Mouse (Mus musculus): ENCODE results near the gene Pcdh7. TPM values are rescaled to one million over a fixed set of nuclear protein-coding genes. Genes with fewer than 3 reads are reported as not detected.

Pcdh7 gene
- polyA plus RNA-seq, 1 experiment from 2014 or later, result 26.4 TPM

- Histone ChIP-seq H3K4me1 (ENCODE audit: control insufficient read depth, insufficient read depth, low read length) (no peaks in the 10 kb centered on the region), H3K27ac (ENCODE audit: low read length) (no peak overlapping the region), H3K4me2 (replicated peaks; ENCODE audit: low read depth, low read length) (no peak overlapping the region), H3K27me3 (ENCODE audit: control insufficient read depth, insufficient read depth, low read length) (no peaks in the 10 kb centered on the region), H3K36me3 (ENCODE audit: control insufficient read depth, insufficient read depth, low read length) (no peaks in the 10 kb centered on the region), H3K9ac (replicated peaks; ENCODE audit: low read depth, low read length) (no peak overlapping the region), H3K9me3 (ENCODE audit: control insufficient read depth, low read depth, low read length) (no peaks in the 10 kb centered on the region), H3K4me3 (ENCODE audit: low read depth, low read length) (no peak overlapping the region)
- ATAC-seq (ENCODE audit: insufficient number of reproducible peaks, insufficient read depth, low FRiP score, low read depth), result no peak
- 77% methylated on average over 2 of the region's 2 CpGs for WGBS
Measured at GRCm38 (mm10) chr5:57774496-57774895, 56.7 kb downstream of the Pcdh7 start.

GRCm38 (mm10) chr5:57778093-57778492 is 60.3 kb downstream of the Pcdh7 start:
- H3K27ac ChIP-seq (ENCODE audit: low read length), result no peak overlapping the region
- no peak overlapping the region for H3K4me2 ChIP-seq (replicated peaks; ENCODE audit: low read depth, low read length)
- no peak for ATAC-seq (ENCODE audit: insufficient number of reproducible peaks, insufficient read depth, low FRiP score, low read depth)
- H3K4me1 ChIP-seq (ENCODE audit: control insufficient read depth, insufficient read depth, low read length), result no peaks in the 10 kb centered on the region
- no peaks in the 10 kb centered on the region for H3K9me3 ChIP-seq (ENCODE audit: control insufficient read depth, low read depth, low read length)
- H3K4me3 ChIP-seq (ENCODE audit: low read depth, low read length), result no peak overlapping the region
- 49% methylated on average over 3 of the region's 3 CpGs for WGBS
- no peaks in the 10 kb centered on the region for H3K36me3 ChIP-seq (ENCODE audit: control insufficient read depth, insufficient read depth, low read length)
- no peak overlapping the region for H3K9ac ChIP-seq (replicated peaks; ENCODE audit: low read depth, low read length)
- H3K27me3 ChIP-seq (ENCODE audit: control insufficient read depth, insufficient read depth, low read length), result no peaks in the 10 kb centered on the region

- no peak overlapping the region for H3K9ac ChIP-seq (replicated peaks; ENCODE audit: low read depth, low read length)
- no peak overlapping the region for H3K4me2 ChIP-seq (replicated peaks; ENCODE audit: low read depth, low read length)
- no peaks in the 10 kb centered on the region for H3K4me1 ChIP-seq (ENCODE audit: control insufficient read depth, insufficient read depth, low read length)
- no peaks in the 10 kb centered on the region for H3K36me3 ChIP-seq (ENCODE audit: control insufficient read depth, insufficient read depth, low read length)
- no peaks in the 10 kb centered on the region for H3K9me3 ChIP-seq (ENCODE audit: control insufficient read depth, low read depth, low read length)
- H3K4me3 ChIP-seq (ENCODE audit: low read depth, low read length), result no peak overlapping the region
- no peak for ATAC-seq (ENCODE audit: insufficient number of reproducible peaks, insufficient read depth, low FRiP score, low read depth)
- H3K27ac ChIP-seq (ENCODE audit: low read length), result no peak overlapping the region
- no peaks in the 10 kb centered on the region for H3K27me3 ChIP-seq (ENCODE audit: control insufficient read depth, insufficient read depth, low read length)
Measured at GRCm38 (mm10) chr5:57779951-57780350, 62.2 kb downstream of the Pcdh7 start.

GRCm38 (mm10) chr5:57780574-57780973 is 62.8 kb downstream of the Pcdh7 start:
- Histone ChIP-seq H3K27ac (ENCODE audit: low read length) (no peak overlapping the region), H3K4me3 (ENCODE audit: low read depth, low read length) (no peak overlapping the region), H3K9ac (replicated peaks; ENCODE audit: low read depth, low read length) (no peak overlapping the region), H3K4me1 (ENCODE audit: control insufficient read depth, insufficient read depth, low read length) (no peaks in the 10 kb centered on the region), H3K4me2 (replicated peaks; ENCODE audit: low read depth, low read length) (no peak overlapping the region), H3K9me3 (ENCODE audit: control insufficient read depth, low read depth, low read length) (no peaks in the 10 kb centered on the region), H3K36me3 (ENCODE audit: control insufficient read depth, insufficient read depth, low read length) (no peaks in the 10 kb centered on the region), H3K27me3 (ENCODE audit: control insufficient read depth, insufficient read depth, low read length) (no peaks in the 10 kb centered on the region)
- no peak for ATAC-seq (ENCODE audit: insufficient number of reproducible peaks, insufficient read depth, low FRiP score, low read depth)
- 85% methylated on average over 4 of the region's 4 CpGs for WGBS

- Histone ChIP-seq H3K4me2 (replicated peaks; ENCODE audit: low read depth, low read length) (no peak overlapping the region), H3K4me3 (ENCODE audit: low read depth, low read length) (no peak overlapping the region), H3K9me3 (ENCODE audit: control insufficient read depth, low read depth, low read length) (no peaks in the 10 kb centered on the region), H3K27me3 (ENCODE audit: control insufficient read depth, insufficient read depth, low read length) (no peaks in the 10 kb centered on the region), H3K36me3 (ENCODE audit: control insufficient read depth, insufficient read depth, low read length) (no peaks in the 10 kb centered on the region), H3K9ac (replicated peaks; ENCODE audit: low read depth, low read length) (no peak overlapping the region), H3K4me1 (ENCODE audit: control insufficient read depth, insufficient read depth, low read length) (no peaks in the 10 kb centered on the region), H3K27ac (ENCODE audit: low read length) (no peak overlapping the region)
- 55% methylated on average over 5 of the region's 5 CpGs for WGBS
- ATAC-seq (ENCODE audit: insufficient number of reproducible peaks, insufficient read depth, low FRiP score, low read depth), result peak; percentile 75; the same call in 1 of the 2 replicates
Measured at GRCm38 (mm10) chr5:57781950-57782349, 64.2 kb downstream of the Pcdh7 start.

- Histone ChIP-seq H3K36me3 (ENCODE audit: control insufficient read depth, insufficient read depth, low read length) (no peaks in the 10 kb centered on the region), H3K27ac (ENCODE audit: low read length) (no peak overlapping the region), H3K27me3 (ENCODE audit: control insufficient read depth, insufficient read depth, low read length) (no peaks in the 10 kb centered on the region), H3K4me2 (replicated peaks; ENCODE audit: low read depth, low read length) (no peak overlapping the region), H3K4me1 (ENCODE audit: control insufficient read depth, insufficient read depth, low read length) (no peaks in the 10 kb centered on the region), H3K4me3 (ENCODE audit: low read depth, low read length) (no peak overlapping the region), H3K9ac (replicated peaks; ENCODE audit: low read depth, low read length) (no peak overlapping the region), H3K9me3 (ENCODE audit: control insufficient read depth, low read depth, low read length) (no peaks in the 10 kb centered on the region)
- no peak for ATAC-seq (ENCODE audit: insufficient number of reproducible peaks, insufficient read depth, low FRiP score, low read depth)
- WGBS, result 78% methylated on average over 3 of the region's 3 CpGs
Measured at GRCm38 (mm10) chr5:57782546-57782945, 64.8 kb downstream of the Pcdh7 start.

- ATAC-seq (ENCODE audit: insufficient number of reproducible peaks, insufficient read depth, low FRiP score, low read depth), result peak; percentile 65; the same call in 1 of the 2 replicates
- 45% methylated on average over 4 of the region's 4 CpGs for whole genome bisulfite sequencing
Measured at GRCm38 (mm10) chr5:57788775-57789509, 71.2 kb downstream of the Pcdh7 start.

GRCm38 (mm10) chr5:57796337-57796736 is 78.6 kb downstream of the Pcdh7 start:
- ATAC-seq (ENCODE audit: insufficient number of reproducible peaks, insufficient read depth, low FRiP score, low read depth), result no peak
- Histone ChIP-seq H3K27me3 (ENCODE audit: control insufficient read depth, insufficient read depth, low read length) (no peaks in the 10 kb centered on the region), H3K4me1 (ENCODE audit: control insufficient read depth, insufficient read depth, low read length) (no peaks in the 10 kb centered on the region), H3K9me3 (ENCODE audit: control insufficient read depth, low read depth, low read length) (no peaks in the 10 kb centered on the region), H3K4me2 (replicated peaks; ENCODE audit: low read depth, low read length) (no peak overlapping the region), H3K9ac (replicated peaks; ENCODE audit: low read depth, low read length) (no peak overlapping the region), H3K27ac (ENCODE audit: low read length) (no peak overlapping the region), H3K36me3 (ENCODE audit: control insufficient read depth, insufficient read depth, low read length) (no peaks in the 10 kb centered on the region), H3K4me3 (ENCODE audit: low read depth, low read length) (no peak overlapping the region)

More at GRCm38 (mm10) chr5:57788775-57789509, 71.2 kb downstream of the Pcdh7 start:
- Histone ChIP-seq H3K27me3 (ENCODE audit: control insufficient read depth, insufficient read depth, low read length) (no peaks in the 10 kb centered on the region), H3K9ac (replicated peaks; ENCODE audit: low read depth, low read length) (no peak overlapping the region), H3K9me3 (ENCODE audit: control insufficient read depth, low read depth, low read length) (no peaks in the 10 kb centered on the region), H3K4me3 (ENCODE audit: low read depth, low read length) (no peak overlapping the region), H3K4me2 (replicated peaks; ENCODE audit: low read depth, low read length) (no peak overlapping the region), H3K27ac (ENCODE audit: low read length) (peak overlapping the region; percentile 44; the same call in 1 of the 2 replicates), H3K36me3 (ENCODE audit: control insufficient read depth, insufficient read depth, low read length) (no peaks in the 10 kb centered on the region), H3K4me1 (ENCODE audit: control insufficient read depth, insufficient read depth, low read length) (no peaks in the 10 kb centered on the region)

Data from stomach, embryonic 14.5 days (tissue).